Mouse (Mus musculus) neural tube, embryonic 13.5 days (tissue): ENCODE measurements at regions not wholly inside any gene's neighbourhood (a gene's known extent, or its start where the extent isn't known, plus 50 kb on each side); places are given as distances from the start of the nearest gene placed in this dataset.
A peak's percentile ranks its signal among the peaks of the same experiment; 100 is the strongest.
"Not testable (repeated sequence)": the region's sequence is repeated elsewhere in the genome, so short reads cannot be mapped to it uniquely, and the experiment has no call there.

Experiments
- ATAC-seq: fragments of 200-750 bp; cut with Nextera tagmentation; 2 replicates; pipeline ENCODE4 v1.8.0; 2017; ENCODE audit warnings: low read depth, mild to moderate bottlenecking, moderate TSS enrichment, moderate library complexity
- H3K27ac ChIP-seq: fragments of 300-500 bp; sonication (generic); replicated peaks from 2 replicates; pipeline ENCODE4 v1.5.1; 2015; ENCODE audit warnings: moderate library complexity, mild to moderate bottlenecking, inconsistent platforms
- H3K27me3 ChIP-seq: fragments of 300-500 bp; sonication (generic); 2 replicates; pipeline ENCODE4 v1.6.1; 2015; ENCODE audit warnings: mild to moderate bottlenecking, inconsistent platforms
- H3K36me3 ChIP-seq: fragments of 300-500 bp; sonication (generic); 2 replicates; pipeline ENCODE4 v1.6.1; 2015; ENCODE audit warnings: mild to moderate bottlenecking, inconsistent platforms
- H3K4me1 ChIP-seq: fragments of 300-500 bp; sonication (generic); replicated peaks from 2 replicates; pipeline ENCODE4 v1.6.1; 2015; ENCODE audit warnings: inconsistent platforms
- H3K4me2 ChIP-seq: fragments of 300-500 bp; sonication (generic); 2 replicates; pipeline ENCODE4 v1.6.1; 2015; ENCODE audit warnings: inconsistent platforms, mild to moderate bottlenecking, moderate library complexity
- H3K4me3 ChIP-seq: fragments of 300-500 bp; sonication (generic); 2 replicates; pipeline ENCODE4 v1.5.1; 2015; ENCODE audit warnings: mild to moderate bottlenecking, inconsistent platforms
- H3K9ac ChIP-seq: fragments of 300-500 bp; sonication (generic); 2 replicates; pipeline ENCODE4 v1.6.1; 2015; ENCODE audit warnings: moderate library complexity, mild to moderate bottlenecking, inconsistent platforms
- H3K9me3 ChIP-seq: fragments of 300-500 bp; sonication (generic); 2 replicates; pipeline ENCODE4 v1.6.1; 2016; ENCODE audit warnings: inconsistent platforms
- WGBS: fragments of 180-500 bp; shearing (Covaris S2); methylation state at CpG from one replicate; pipeline ENCODE4 v1.1.7; 2015; 5-methylcytosine and 5-hydroxymethylcytosine counted together

GRCm38 (mm10) chr7:39596403-39596802 is 78.8 kb downstream of the Zfp619 start:
- Histone ChIP-seq H3K4me2 (no peak overlapping the region), H3K27me3 (no peaks in the 10 kb centered on the region), H3K27ac (no peak overlapping the region), H3K4me1 (no peaks in the 10 kb centered on the region), H3K9ac (no peak overlapping the region), H3K9me3 (no peaks in the 10 kb centered on the region), H3K36me3 (no peaks in the 10 kb centered on the region), H3K4me3 (no peak overlapping the region)
- ATAC-seq: no peak

GRCm38 (mm10) chr7:39613767-39614166 is 96.2 kb downstream of the Zfp619 start:
- Histone ChIP-seq H3K4me2 (no peak overlapping the region), H3K36me3 (no peaks in the 10 kb centered on the region), H3K27me3 (no peaks in the 10 kb centered on the region), H3K9me3 (no peaks in the 10 kb centered on the region), H3K4me1 (no peaks in the 10 kb centered on the region), H3K4me3 (no peak overlapping the region), H3K9ac (no peak overlapping the region), H3K27ac (no peak overlapping the region)
- WGBS: 84% methylated on average over 4 of the region's 4 CpGs
- ATAC-seq: no peak

- Histone ChIP-seq H3K27me3 (no peaks in the 10 kb centered on the region), H3K9me3 (no peaks in the 10 kb centered on the region), H3K27ac (no peak overlapping the region), H3K4me3 (no peak overlapping the region), H3K4me1 (no peaks in the 10 kb centered on the region), H3K4me2 (no peak overlapping the region), H3K36me3 (no peaks in the 10 kb centered on the region), H3K9ac (no peak overlapping the region)
- ATAC-seq: no peak
- WGBS: 96% methylated on average over 2 of the region's 2 CpGs
Measured at GRCm38 (mm10) chr7:39615092-39615491, 97.5 kb downstream of the Zfp619 start.

- no peak overlapping the region for H3K4me3 ChIP-seq
- no peak for ATAC-seq
- H3K4me1 ChIP-seq: no peaks in the 10 kb centered on the region
- no peak overlapping the region for H3K4me2 ChIP-seq
- no peaks in the 10 kb centered on the region for H3K27me3 ChIP-seq
- H3K27ac ChIP-seq: no peak overlapping the region
- no peaks in the 10 kb centered on the region for H3K9me3 ChIP-seq
- WGBS: 83% methylated on average over 2 of the region's 2 CpGs
- no peak overlapping the region for H3K9ac ChIP-seq
- no peaks in the 10 kb centered on the region for H3K36me3 ChIP-seq
Measured at GRCm38 (mm10) chr7:39621796-39622195, 104.2 kb downstream of the Zfp619 start.

GRCm38 (mm10) chr7:39632836-39633235 is 115.3 kb downstream of the Zfp619 start:
- Histone ChIP-seq H3K4me3 (no peak overlapping the region), H3K9me3 (no peaks in the 10 kb centered on the region), H3K27ac (no peak overlapping the region), H3K4me2 (no peak overlapping the region), H3K27me3 (no peaks in the 10 kb centered on the region), H3K36me3 (no peaks in the 10 kb centered on the region), H3K9ac (no peak overlapping the region), H3K4me1 (no peaks in the 10 kb centered on the region)
- ATAC-seq: peak; percentile 23; the same call in 1 of the 2 replicates
- WGBS: 12% methylated on average over 3 of the region's 3 CpGs

GRCm38 (mm10) chr7:39642333-39642732 is 124.8 kb downstream of the Zfp619 start:
- Histone ChIP-seq H3K4me2 (no peak overlapping the region), H3K9ac (no peak overlapping the region), H3K9me3 (no peaks in the 10 kb centered on the region), H3K36me3 (no peaks in the 10 kb centered on the region), H3K4me1 (no peaks in the 10 kb centered on the region), H3K4me3 (no peak overlapping the region), H3K27me3 (no peaks in the 10 kb centered on the region), H3K27ac (no peak overlapping the region)
- WGBS: 93% methylated on average over 4 of the region's 4 CpGs
- no peak for ATAC-seq

- Histone ChIP-seq H3K4me1 (no peaks in the 10 kb centered on the region), H3K27ac (no peak overlapping the region), H3K36me3 (no peaks in the 10 kb centered on the region), H3K4me3 (no peak overlapping the region), H3K4me2 (no peak overlapping the region), H3K27me3 (no peaks in the 10 kb centered on the region), H3K9me3 (no peaks in the 10 kb centered on the region), H3K9ac (no peak overlapping the region)
- 61% methylated on average over 1 of the region's 1 CpGs for WGBS
- no peak for ATAC-seq
Measured at GRCm38 (mm10) chr7:39643323-39643722, 125.8 kb downstream of the Zfp619 start.

GRCm38 (mm10) chr7:39650483-39651102 is 133.0 kb downstream of the Zfp619 start:
- ATAC-seq: no peak
- no peaks in the 10 kb centered on the region for H3K27me3 ChIP-seq
- H3K9ac ChIP-seq: no peak overlapping the region
- H3K27ac ChIP-seq: no peak overlapping the region
- WGBS: 78% methylated on average over 6 of the region's 6 CpGs
- no peak overlapping the region for H3K4me2 ChIP-seq
- H3K4me1 ChIP-seq: no peaks in the 10 kb centered on the region; the same call in 1 of the 2 replicates
- H3K36me3 ChIP-seq: no peaks in the 10 kb centered on the region
- H3K4me3 ChIP-seq: no peak overlapping the region
- no peaks in the 10 kb centered on the region for H3K9me3 ChIP-seq

GRCm38 (mm10) chr7:39654563-39655286 is 137.2 kb downstream of the Zfp619 start:
- Histone ChIP-seq H3K36me3 (no peaks in the 10 kb centered on the region), H3K27me3 (no peaks in the 10 kb centered on the region), H3K4me3 (peak overlapping the region; percentile 9; the same call in 1 of the 2 replicates), H3K9me3 (no peaks in the 10 kb centered on the region), H3K4me1 (peaks cover 12% of the 10 kb centered on the region), H3K9ac (no peak overlapping the region), H3K4me2 (peak overlapping the region; percentile 34), H3K27ac (no peak overlapping the region; the same call in 1 of the 2 replicates)
- ATAC-seq: peak; percentile 73
- WGBS: 10% methylated on average over 4 of the region's 4 CpGs

- 11% methylated on average over 23 of the region's 23 CpGs for WGBS
- Histone ChIP-seq H3K4me3 (peak overlapping the region; percentile 47), H3K9ac (peak overlapping the region; percentile 80), H3K4me1 (peaks cover 12% of the 10 kb centered on the region), H3K4me2 (peak overlapping the region; percentile 61), H3K27ac (peak overlapping the region; percentile 93)
- ATAC-seq: peak; percentile 88
- H3K27me3 ChIP-seq, H3K9me3 ChIP-seq, H3K36me3 ChIP-seq: not testable (repeated sequence)
Measured at GRCm38 (mm10) chr7:39655287-39655652, 137.7 kb downstream of the Zfp619 start.

GRCm38 (mm10) chr7:39655709-39656397 is 138.3 kb downstream of the Zfp619 start:
- Histone ChIP-seq H3K4me2 (peak overlapping the region; percentile 61), H3K27me3 (no peaks in the 10 kb centered on the region), H3K36me3 (no peaks in the 10 kb centered on the region), H3K27ac (peak overlapping the region; percentile 93), H3K4me3 (peak overlapping the region; percentile 47), H3K9ac (peak overlapping the region; percentile 80), H3K4me1 (peaks cover 12% of the 10 kb centered on the region), H3K9me3 (no peaks in the 10 kb centered on the region)
- peak; percentile 72 for ATAC-seq
- 23% methylated on average over 13 of the region's 13 CpGs for WGBS

- no peak overlapping the region for H3K4me3 ChIP-seq
- H3K9ac ChIP-seq: no peak overlapping the region
- H3K27ac ChIP-seq: no peak overlapping the region
- ATAC-seq: no peak
- no peak overlapping the region for H3K4me2 ChIP-seq
- WGBS: 43% methylated on average over 5 of the region's 5 CpGs
- H3K9me3 ChIP-seq: no peaks in the 10 kb centered on the region
- no peaks in the 10 kb centered on the region for H3K36me3 ChIP-seq
- H3K27me3 ChIP-seq: no peaks in the 10 kb centered on the region
- H3K4me1 ChIP-seq: peaks cover 12% of the 10 kb centered on the region
Measured at GRCm38 (mm10) chr7:39659597-39659996, 142.0 kb downstream of the Zfp619 start.
